Mouse (Mus musculus) midbrain, embryonic 10.5 days (tissue): ENCODE measurements around the gene 2210011C24Rik. TPM values are rescaled to one million over a fixed set of nuclear protein-coding genes. Genes with fewer than 3 reads are reported as not detected.
"Not testable (repeated sequence)": the region's sequence is repeated elsewhere in the genome, so short reads cannot be mapped to it uniquely, and the experiment has no call there.

Experiments used
- DNase-seq: peaks from one replicate; pipeline ENCODE4 v3.0.0-alpha.2; 2017; ENCODE audit warnings: low spot score
- H3K27ac ChIP-seq: fragments of 300-500 bp; sonication (generic); replicated peaks from 2 replicates; pipeline ENCODE4 v1.5.1; 2016; ENCODE audit warnings: mild to moderate bottlenecking
- H3K27me3 ChIP-seq: fragments of 300-500 bp; sonication (generic); 2 replicates; pipeline ENCODE4 v1.6.1; 2016; ENCODE audit warnings: low read depth, mild to moderate bottlenecking; ENCODE audit not compliant: poor library complexity, severe bottlenecking
- H3K36me3 ChIP-seq: fragments of 300-500 bp; sonication (generic); 2 replicates; pipeline ENCODE4 v1.6.1; 2016; ENCODE audit warnings: mild to moderate bottlenecking, moderate library complexity
- H3K4me1 ChIP-seq: fragments of 300-500 bp; sonication (generic); 2 replicates; pipeline ENCODE4 v1.6.1; 2016
- H3K4me3 ChIP-seq: fragments of 300-500 bp; sonication (generic); 2 replicates; pipeline ENCODE4 v1.5.1; 2016; ENCODE audit warnings: mild to moderate bottlenecking, moderate library complexity
- H3K9me3 ChIP-seq: fragments of 300-500 bp; sonication (generic); replicated peaks from 2 replicates; pipeline ENCODE4 v1.6.1; 2016; ENCODE audit warnings: mild to moderate bottlenecking
- WGBS: fragments of 180-500 bp; shearing (Covaris S2); methylation state at CpG from one replicate; pipeline ENCODE4 v1.1.7; 2016; 5-methylcytosine and 5-hydroxymethylcytosine counted together
- polyA plus RNA-seq: library from polyadenylated mRNA; unstranded; fragments of >200 nt; fragmentation: Nextera tagmentation; extraction: Ambion mirVana; gene quantifications from 2 replicates; pipeline ENCODE4 v1.2.1, GENCODE M21; 2016

The 2210011C24Rik gene
- polyA plus RNA-seq, 1 experiment from 2014 or later = 0.67 TPM

- peak; percentile 63 for DNase-seq
- peaks cover 64% of the 10 kb centered on the region for H3K27me3 ChIP-seq
- 3% methylated on average over 35 of the region's 35 CpGs for WGBS
Measured at GRCm38 (mm10) chr8:84012499-84013165, 661 bp upstream of the 2210011C24Rik start.

GRCm38 (mm10) chr8:84010625-84011611 lies 1.1 kb downstream of the 2210011C24Rik start:
- Histone ChIP-seq H3K36me3 (no peaks in the 10 kb centered on the region), H3K4me1 (peaks cover 38% of the 10 kb centered on the region), H3K27me3 (peaks cover 60% of the 10 kb centered on the region), H3K4me3 (peak overlapping the region; percentile 67), H3K9me3 (no peaks in the 10 kb centered on the region), H3K27ac (peak overlapping the region; percentile 72)
- DNase-seq = peak; percentile 83
- 2% methylated on average over 83 of the region's 83 CpGs for WGBS

More at GRCm38 (mm10) chr8:84012499-84013165, 661 bp upstream of the 2210011C24Rik start:
- Histone ChIP-seq H3K36me3 (no peaks in the 10 kb centered on the region), H3K4me3 (peak overlapping the region; percentile 67), H3K27ac (no peak overlapping the region; the same call in 1 of the 2 replicates), H3K9me3 (no peaks in the 10 kb centered on the region), H3K4me1 (peaks cover 38% of the 10 kb centered on the region)

GRCm38 (mm10) chr8:84009876-84010275 lies 2.1 kb downstream of the 2210011C24Rik start:
- 3% methylated on average over 11 of the region's 11 CpGs for WGBS
- Histone ChIP-seq H3K9me3 (no peaks in the 10 kb centered on the region), H3K4me3 (peak overlapping the region; percentile 67), H3K27me3 (peaks cover 55% of the 10 kb centered on the region), H3K36me3 (no peaks in the 10 kb centered on the region), H3K27ac (no peak overlapping the region), H3K4me1 (peaks cover 42% of the 10 kb centered on the region)
- DNase-seq = peak; percentile 89

- H3K4me1 ChIP-seq = peaks cover 55% of the 10 kb centered on the region
Measured at GRCm38 (mm10) chr8:84008362-84008761, 3.6 kb downstream of the 2210011C24Rik start.

GRCm38 (mm10) chr8:84005502-84005901 lies 6.5 kb downstream of the 2210011C24Rik start:
- not testable (repeated sequence) for H3K9me3 ChIP-seq, H3K4me3 ChIP-seq, DNase-seq, H3K27ac ChIP-seq
- H3K4me1 ChIP-seq = peaks cover 44% of the 10 kb centered on the region
- H3K36me3 ChIP-seq = peaks cover 18% of the 10 kb centered on the region
- 93% methylated on average over 7 of the region's 7 CpGs for WGBS
- peaks cover 51% of the 10 kb centered on the region for H3K27me3 ChIP-seq

More at GRCm38 (mm10) chr8:84008362-84008761, 3.6 kb downstream of the 2210011C24Rik start:
- 34% methylated on average over 7 of the region's 7 CpGs for WGBS
- Histone ChIP-seq H3K27ac (no peak overlapping the region), H3K36me3 (no peaks in the 10 kb centered on the region), H3K27me3 (peaks cover 51% of the 10 kb centered on the region), H3K9me3 (no peaks in the 10 kb centered on the region), H3K4me3 (no peak overlapping the region)
- no peak for DNase-seq

- 1% methylated on average over 30 of the region's 30 CpGs for WGBS
- H3K4me3 ChIP-seq = peak overlapping the region; percentile 70
- peak; percentile 90 for DNase-seq
- peak overlapping the region; percentile 83 for H3K27ac ChIP-seq
- H3K36me3 ChIP-seq = peaks cover 26% of the 10 kb centered on the region
- H3K4me1 ChIP-seq = peaks cover 40% of the 10 kb centered on the region
- no peaks in the 10 kb centered on the region for H3K9me3 ChIP-seq
- peaks cover 51% of the 10 kb centered on the region for H3K27me3 ChIP-seq
Measured at GRCm38 (mm10) chr8:84004533-84005201, 7.3 kb downstream of the 2210011C24Rik start.

GRCm38 (mm10) chr8:84003612-84004246 lies 8.2 kb downstream of the 2210011C24Rik start:
- Histone ChIP-seq H3K27ac (peak overlapping the region; percentile 83; the same call in 1 of the 2 replicates), H3K36me3 (peaks cover 33% of the 10 kb centered on the region), H3K9me3 (no peaks in the 10 kb centered on the region), H3K4me1 (peaks cover 48% of the 10 kb centered on the region), H3K4me3 (peak overlapping the region; percentile 70), H3K27me3 (peaks cover 57% of the 10 kb centered on the region)
- WGBS = 79% methylated on average over 6 of the region's 6 CpGs
- no peak for DNase-seq

GRCm38 (mm10) chr8:84002957-84003611 lies 8.9 kb downstream of the 2210011C24Rik start:
- peaks cover 33% of the 10 kb centered on the region for H3K36me3 ChIP-seq
- 53% methylated on average over 12 of the region's 12 CpGs for WGBS

GRCm38 (mm10) chr8:84001281-84002000 lies 10.5 kb downstream of the 2210011C24Rik start, which contains the start of gene 1700067K01Rik:
TSS of gene 1700067K01Rik (plus strand) at chr8:84001502.
- peaks cover 57% of the 10 kb centered on the region for H3K27me3 ChIP-seq
- peak; percentile 37 for DNase-seq
- H3K9me3 ChIP-seq = no peaks in the 10 kb centered on the region
- H3K36me3 ChIP-seq = peaks cover 33% of the 10 kb centered on the region
- peaks cover 56% of the 10 kb centered on the region for H3K4me1 ChIP-seq
- WGBS = 17% methylated on average over 61 of the region's 61 CpGs
- H3K4me3 ChIP-seq = peak within 1 kb of the TSS; percentile 43
- H3K27ac ChIP-seq = peak within 1 kb of the TSS; percentile 42

More at GRCm38 (mm10) chr8:84002957-84003611, 8.9 kb downstream of the 2210011C24Rik start:
- Histone ChIP-seq H3K4me3 (peak overlapping the region; percentile 24; the same call in 1 of the 2 replicates), H3K4me1 (peaks cover 52% of the 10 kb centered on the region), H3K27me3 (peaks cover 57% of the 10 kb centered on the region), H3K27ac (no peak overlapping the region), H3K9me3 (no peaks in the 10 kb centered on the region)
- no peak for DNase-seq

- Histone ChIP-seq H3K4me1 (peaks cover 62% of the 10 kb centered on the region), H3K4me3 (peak overlapping the region; percentile 87; the same call in 1 of the 2 replicates), H3K36me3 (peaks cover 37% of the 10 kb centered on the region), H3K9me3 (no peaks in the 10 kb centered on the region), H3K27me3 (peaks cover 65% of the 10 kb centered on the region), H3K27ac (no peak overlapping the region)
- WGBS = 89% methylated on average over 2 of the region's 2 CpGs
- DNase-seq = no peak
Measured at GRCm38 (mm10) chr8:83999825-84000224, 12.1 kb downstream of the 2210011C24Rik start.
